Mouse (Mus musculus): ENCODE data around the gene Mtor. TPM values are rescaled to one million over a fixed set of nuclear protein-coding genes. Genes with fewer than 3 reads are reported as not detected.

The Mtor gene
- total RNA-seq, 2 experiments from 2014 or later = 66.3 to 67.1 TPM

DNA sequence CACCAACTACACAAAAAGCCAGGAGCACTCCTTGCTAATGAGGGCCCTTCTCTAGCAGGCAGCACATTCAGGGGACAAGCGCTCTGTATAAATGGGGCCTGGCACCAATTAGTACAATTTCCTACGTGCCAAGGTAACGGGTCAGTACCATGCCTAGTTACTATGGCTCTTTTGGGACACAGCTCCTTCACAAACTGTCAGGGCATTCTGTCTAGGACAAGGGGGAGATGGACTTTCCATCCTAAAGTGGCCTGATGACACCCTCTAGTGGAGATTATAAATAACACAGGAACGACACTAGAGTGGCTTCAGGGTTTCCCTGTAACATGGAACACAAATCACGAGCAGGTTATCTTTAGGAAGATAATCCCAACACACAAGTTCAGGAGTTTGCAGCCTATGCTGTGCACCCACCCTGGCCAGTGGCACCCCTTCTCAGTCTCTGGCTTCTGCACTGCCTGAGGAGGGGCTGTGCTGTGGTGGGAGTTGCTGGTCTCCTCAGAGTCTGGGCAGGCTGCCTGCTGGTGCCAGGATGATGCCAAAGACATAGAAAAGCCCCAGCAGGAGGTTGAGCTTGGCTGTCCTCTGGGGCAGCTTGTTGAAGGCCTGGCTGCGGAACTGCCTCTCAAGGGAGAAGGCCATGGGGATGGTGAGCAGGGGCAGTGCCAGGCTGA, 12.6 kb upstream of the Mtor start:
- DNase-seq (ENCODE audit: low spot score in 2 of 2) = no peak

GRCm38 (mm10) chr4:148441931-148442330, 6.5 kb upstream of the Mtor start:
- DNase-seq (ENCODE audit: low spot score in 2 of 2) = no peak

GRCm38 (mm10) chr4:148442598-148442997, 5.8 kb upstream of the Mtor start:
- DNase-seq (ENCODE audit: low spot score in 2 of 2) = no peak

DNA sequence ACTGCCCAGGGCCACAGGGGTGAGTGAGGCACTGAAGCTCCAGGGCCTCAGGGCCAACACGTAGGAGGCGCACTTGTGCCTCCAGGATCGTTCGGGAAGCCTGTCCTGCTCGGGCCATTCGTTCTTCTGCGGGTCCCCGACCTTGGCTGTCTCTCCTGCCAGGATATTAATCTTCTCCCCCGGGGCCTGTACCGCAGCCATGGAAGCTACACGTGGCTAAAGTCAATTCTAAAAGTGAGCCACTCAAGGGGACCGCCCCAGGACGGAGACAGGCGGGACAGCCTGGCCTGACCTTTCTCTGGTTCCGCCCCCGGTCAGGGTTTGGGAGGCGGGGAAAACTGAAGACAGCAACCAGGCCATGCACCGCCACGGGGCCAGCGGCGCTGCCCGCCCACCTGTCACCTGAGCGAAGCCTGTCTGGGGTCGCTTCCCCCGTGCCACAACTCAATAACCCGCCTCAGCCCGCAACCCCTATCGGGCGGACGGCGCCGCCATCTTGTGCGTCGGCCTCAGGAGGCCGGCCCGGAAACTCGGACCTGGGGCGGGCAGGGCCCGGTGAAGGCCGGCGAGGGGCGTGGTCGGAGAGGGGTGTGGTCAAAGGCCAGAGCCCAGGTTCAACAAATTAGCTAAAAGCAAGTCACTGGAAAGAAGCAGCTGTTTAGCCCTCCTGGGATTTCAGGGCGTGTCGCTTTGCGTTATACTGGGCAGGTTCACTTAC, 4.0 kb upstream of the Mtor start, which contains the start of gene Ubiad1:
Ubiad1 (minus strand) TSS at position 522 of the 718 bp plus-strand sequence.
- DNase-seq (ENCODE audit: low spot score in 2 of 2) = peak; percentile 79 to 81

DNA sequence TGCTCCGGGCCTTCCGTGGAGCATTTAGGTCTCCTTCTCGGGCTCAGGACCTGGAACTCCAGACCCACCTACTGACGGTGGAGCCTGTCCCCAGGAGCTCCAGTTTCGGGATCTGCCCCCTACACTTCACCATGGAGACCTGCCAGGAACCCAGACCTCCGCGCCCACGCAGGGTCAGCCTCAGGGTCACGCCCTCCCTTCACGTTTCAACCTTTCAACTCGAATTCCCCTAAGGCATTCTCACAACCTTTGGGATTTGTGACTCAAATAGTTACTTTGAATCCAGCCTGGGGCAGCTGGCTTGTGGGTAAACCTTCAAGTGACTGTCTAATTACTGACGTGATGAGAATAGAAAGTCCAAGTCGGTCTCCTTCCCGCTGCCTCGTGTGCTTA, 438 bp downstream of the Mtor start:
- peak in 1 of 2 experiments; percentile 24 for DNase-seq (ENCODE audit: low spot score in 2 of 2)

DNA sequence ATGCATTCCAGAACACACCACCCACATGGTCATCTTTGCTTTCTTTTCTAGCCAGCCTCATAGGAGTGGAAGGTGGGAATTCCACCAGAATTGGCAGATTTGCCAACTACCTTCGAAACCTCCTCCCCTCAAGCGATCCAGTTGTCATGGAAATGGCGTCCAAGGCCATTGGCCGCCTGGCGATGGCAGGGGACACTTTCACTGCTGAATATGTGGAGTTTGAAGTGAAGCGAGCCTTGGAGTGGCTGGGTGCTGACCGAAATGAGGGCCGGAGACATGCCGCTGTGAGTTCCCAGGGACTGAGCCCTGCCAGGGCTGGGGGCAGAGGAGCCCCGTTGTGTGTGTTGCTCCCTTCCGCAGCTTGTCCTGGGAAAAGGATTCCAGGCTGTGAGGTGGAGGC, 5.3 kb downstream of the Mtor start:
- no peak for DNase-seq (ENCODE audit: low spot score in 2 of 2)

- no peak for DNase-seq (ENCODE audit: low spot score in 2 of 2)
Measured at GRCm38 (mm10) chr4:148455477-148456025, 7.1 kb downstream of the Mtor start.

- no peak for DNase-seq (ENCODE audit: low spot score in 2 of 2)
Measured at GRCm38 (mm10) chr4:148460656-148461284, 12.4 kb downstream of the Mtor start.

DNA sequence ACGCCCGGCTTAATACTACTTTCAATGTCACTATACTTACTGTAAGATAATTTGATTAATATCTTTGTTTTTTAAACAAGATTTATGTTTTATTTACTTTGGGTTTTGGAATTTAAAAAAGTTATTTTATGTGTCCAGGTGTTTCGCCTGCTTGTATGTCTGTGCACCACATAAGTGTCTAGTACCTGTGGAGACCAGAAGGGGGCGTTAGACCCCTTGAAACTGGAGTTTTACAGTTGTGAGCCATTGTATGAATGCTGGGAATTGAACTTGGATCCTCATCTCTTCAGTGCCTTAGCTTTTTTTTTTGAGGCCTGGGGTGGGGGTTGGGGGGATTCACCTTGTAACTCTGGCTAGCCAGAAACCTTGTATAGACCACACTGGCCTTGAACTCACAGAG, 13.4 kb downstream of the Mtor start:
- DNase-seq (ENCODE audit: low spot score in 2 of 2) = no peak

GRCm38 (mm10) chr4:148462717-148463116, 14.3 kb downstream of the Mtor start:
- DNase-seq (ENCODE audit: low spot score in 2 of 2) = no peak

DNA sequence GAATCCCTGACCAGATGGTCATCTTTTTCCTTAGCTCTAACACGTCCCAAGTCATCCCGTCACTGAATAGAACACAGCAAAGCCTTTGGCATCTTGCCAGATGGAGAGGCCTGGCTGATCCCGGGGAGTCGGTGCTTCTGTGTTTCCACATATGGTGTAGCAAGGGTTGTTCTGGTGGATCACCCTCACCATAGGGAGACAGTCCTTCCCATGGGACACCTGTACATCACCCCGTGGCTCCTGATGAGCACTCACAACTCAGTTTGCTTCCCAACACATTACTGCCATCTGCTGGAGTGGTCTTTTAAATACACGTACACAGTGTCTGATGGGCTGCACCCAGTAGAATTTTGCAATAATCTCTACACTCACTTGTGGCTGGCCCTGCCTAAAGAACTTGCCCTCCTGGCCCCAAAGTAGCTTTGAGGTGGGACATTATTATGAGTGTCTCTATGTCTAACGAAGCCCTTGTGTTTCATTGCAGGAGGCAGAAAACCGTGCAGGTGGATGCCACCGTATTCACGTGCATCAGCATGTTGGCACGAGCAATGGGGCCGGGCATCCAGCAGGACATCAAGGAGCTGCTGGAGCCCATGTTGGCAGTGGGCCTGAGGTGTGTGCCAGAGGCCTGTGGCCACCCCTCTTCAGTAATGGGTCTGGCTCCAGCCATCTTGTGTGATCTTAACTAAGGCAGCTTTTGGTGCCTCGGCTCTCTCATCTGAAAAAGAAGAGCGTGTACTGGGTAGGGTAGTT, 15.0 kb downstream of the Mtor start:
- peak in 1 of 2 experiments; percentile 19 for DNase-seq (ENCODE audit: low spot score in 2 of 2)

- DNase-seq (ENCODE audit: low spot score in 2 of 2) = no peak
Measured at GRCm38 (mm10) chr4:148464301-148464700, 15.9 kb downstream of the Mtor start.

DNA sequence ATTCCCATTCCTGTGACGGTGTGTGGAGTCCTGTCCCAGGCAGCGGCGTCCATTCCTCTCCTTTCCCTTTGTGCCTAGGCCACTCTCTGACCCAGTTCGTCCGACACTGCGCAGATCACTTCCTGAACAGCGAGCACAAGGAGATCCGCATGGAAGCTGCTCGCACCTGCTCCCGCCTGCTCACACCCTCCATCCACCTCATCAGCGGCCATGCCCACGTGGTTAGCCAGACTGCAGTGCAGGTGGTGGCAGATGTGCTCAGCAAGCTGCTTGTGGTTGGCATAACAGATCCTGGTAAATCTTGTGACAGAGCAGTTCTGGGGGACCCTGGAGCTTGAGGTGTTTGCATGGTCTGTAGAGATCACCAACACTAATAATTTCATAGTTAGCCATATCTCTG, 16.5 kb downstream of the Mtor start:
- DNase-seq (ENCODE audit: low spot score in 2 of 2) = no peak

DNA sequence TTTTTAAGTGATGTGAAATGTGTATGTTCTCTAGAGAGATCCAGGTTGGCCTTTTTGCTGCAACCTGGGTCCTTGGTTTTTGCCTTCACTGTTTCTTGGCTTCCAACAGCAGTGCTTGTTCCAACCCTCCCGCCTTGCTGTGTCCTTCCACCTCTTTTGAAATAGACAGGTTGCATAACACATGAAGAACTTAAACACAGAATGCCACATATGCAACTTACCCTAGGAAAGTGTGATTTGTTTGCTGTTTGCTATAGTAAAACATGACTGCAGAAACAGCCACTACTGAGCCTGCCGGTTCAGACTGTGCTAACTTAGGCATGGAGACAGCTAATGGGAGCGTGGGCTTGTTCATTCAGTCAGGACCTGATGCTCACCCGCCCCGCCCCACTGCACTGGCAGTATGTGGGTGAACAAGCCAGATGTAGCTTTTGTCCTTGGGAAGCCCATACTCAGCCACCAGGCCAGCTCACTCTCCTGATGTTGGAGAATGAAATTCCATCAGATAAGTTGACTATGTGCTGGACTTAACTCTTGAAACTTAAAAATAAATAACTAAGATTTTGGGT, 18.2 kb downstream of the Mtor start:
- DNase-seq (ENCODE audit: low spot score in 2 of 2) = no peak

GRCm38 (mm10) chr4:148468396-148468795, 20.0 kb downstream of the Mtor start:
- no peak for DNase-seq (ENCODE audit: low spot score in 2 of 2)

GRCm38 (mm10) chr4:148469487-148470252, 21.3 kb downstream of the Mtor start:
- no peak for DNase-seq (ENCODE audit: low spot score in 2 of 2)

DNA sequence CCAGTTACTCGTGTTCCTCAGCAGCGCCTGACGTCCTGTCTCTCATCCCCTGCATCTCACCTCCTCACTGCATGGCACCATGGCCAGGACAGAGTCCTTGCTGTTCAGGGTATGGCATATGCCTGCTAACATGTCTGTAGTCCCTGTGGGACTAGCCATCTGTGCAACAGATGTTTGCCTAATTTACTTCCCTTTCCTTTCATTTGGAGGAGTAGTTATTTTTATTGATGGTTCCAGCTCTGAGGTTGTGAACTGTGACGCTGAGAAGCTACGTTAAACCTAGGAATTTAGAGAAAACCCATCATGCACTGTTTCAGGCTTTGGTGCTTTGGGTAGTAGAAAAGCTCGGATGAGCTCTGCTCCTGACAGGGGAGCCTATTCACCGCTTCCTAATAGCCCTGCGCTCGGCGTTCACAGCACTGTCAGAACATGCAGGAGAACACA, 23.0 kb downstream of the Mtor start:
- no peak for DNase-seq (ENCODE audit: low spot score in 2 of 2)

GRCm38 (mm10) chr4:148472436-148473174, 24.2 kb downstream of the Mtor start:
- DNase-seq (ENCODE audit: low spot score in 2 of 2) = no peak

DNA sequence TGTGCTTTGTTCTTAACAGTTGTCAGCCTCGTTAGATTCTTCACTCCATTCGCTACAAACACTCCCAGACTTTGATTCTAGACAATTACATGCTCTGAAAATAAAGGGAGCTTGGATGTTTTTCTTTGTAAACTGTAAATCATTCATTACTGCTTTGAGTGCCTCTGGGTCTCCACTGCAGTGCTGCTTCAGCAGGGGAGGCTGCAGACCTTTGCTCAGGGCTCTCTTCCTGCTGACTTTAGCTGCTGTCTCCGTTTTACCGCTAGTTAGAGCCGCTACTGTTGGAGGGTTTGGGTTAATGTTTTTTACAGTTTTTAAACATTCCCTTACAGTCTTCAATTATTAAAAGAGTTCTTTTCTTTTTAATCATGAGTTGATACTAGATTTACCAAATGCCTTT, 25.1 kb downstream of the Mtor start:
- DNase-seq (ENCODE audit: low spot score in 2 of 2) = no peak
